Mouse (Mus musculus) midbrain, embryonic 13.5 days (tissue): ENCODE measurements around the gene 2310057M21Rik. TPM values are rescaled to one million over a fixed set of nuclear protein-coding genes. Genes with fewer than 3 reads are reported as not detected.
"Not testable (repeated sequence)": the region's sequence is repeated elsewhere in the genome, so short reads cannot be mapped to it uniquely, and the experiment has no call there.

Experiments used
- ATAC-seq: fragments of 200-750 bp; cut with Nextera tagmentation; 2 replicates; pipeline ENCODE4 v1.8.0; 2017; ENCODE audit warnings: mild to moderate bottlenecking, moderate TSS enrichment, moderate library complexity
- H3K27ac ChIP-seq: fragments of 300-500 bp; sonication (generic); 2 replicates; pipeline ENCODE4 v1.5.1; 2015; ENCODE audit warnings: inconsistent platforms, mild to moderate bottlenecking, moderate library complexity
- H3K27me3 ChIP-seq: fragments of 300-500 bp; sonication (generic); 2 replicates; pipeline ENCODE4 v1.6.1; 2015; ENCODE audit warnings: mild to moderate bottlenecking, inconsistent platforms
- H3K36me3 ChIP-seq: fragments of 300-500 bp; sonication (generic); 2 replicates; pipeline ENCODE4 v1.6.1; 2015; ENCODE audit warnings: mild to moderate bottlenecking, inconsistent platforms
- H3K4me1 ChIP-seq: fragments of 300-500 bp; sonication (generic); replicated peaks from 2 replicates; pipeline ENCODE4 v1.6.1; 2015; ENCODE audit warnings: inconsistent platforms
- H3K4me2 ChIP-seq: fragments of 300-500 bp; sonication (generic); replicated peaks from 2 replicates; pipeline ENCODE4 v1.6.1; 2015; ENCODE audit warnings: moderate library complexity, mild to moderate bottlenecking, inconsistent platforms
- H3K4me3 ChIP-seq: fragments of 300-500 bp; sonication (generic); replicated peaks from 2 replicates; pipeline ENCODE4 v1.5.1; 2015; ENCODE audit warnings: mild to moderate bottlenecking, inconsistent platforms
- H3K9ac ChIP-seq: fragments of 300-500 bp; sonication (generic); replicated peaks from 2 replicates; pipeline ENCODE4 v1.6.1; 2015; ENCODE audit warnings: mild to moderate bottlenecking, inconsistent platforms
- H3K9me3 ChIP-seq: fragments of 300-500 bp; sonication (generic); 2 replicates; pipeline ENCODE4 v1.6.1; 2016; ENCODE audit warnings: mild to moderate bottlenecking, inconsistent platforms
- WGBS: fragments of 180-500 bp; shearing (Covaris S2); methylation state at CpG from one replicate; pipeline ENCODE4 v1.1.7; 2015; 5-methylcytosine and 5-hydroxymethylcytosine counted together
- polyA plus RNA-seq: library from polyadenylated mRNA; unstranded; fragments of >200 nt; fragmentation: Nextera tagmentation; extraction: Ambion mirVana; gene quantifications from 2 replicates; pipeline ENCODE4 v1.2.1, GENCODE M21; 2015

2310057M21Rik gene
- polyA plus RNA-seq, result 21.2 and 23.3 TPM in 2 replicates

DNA sequence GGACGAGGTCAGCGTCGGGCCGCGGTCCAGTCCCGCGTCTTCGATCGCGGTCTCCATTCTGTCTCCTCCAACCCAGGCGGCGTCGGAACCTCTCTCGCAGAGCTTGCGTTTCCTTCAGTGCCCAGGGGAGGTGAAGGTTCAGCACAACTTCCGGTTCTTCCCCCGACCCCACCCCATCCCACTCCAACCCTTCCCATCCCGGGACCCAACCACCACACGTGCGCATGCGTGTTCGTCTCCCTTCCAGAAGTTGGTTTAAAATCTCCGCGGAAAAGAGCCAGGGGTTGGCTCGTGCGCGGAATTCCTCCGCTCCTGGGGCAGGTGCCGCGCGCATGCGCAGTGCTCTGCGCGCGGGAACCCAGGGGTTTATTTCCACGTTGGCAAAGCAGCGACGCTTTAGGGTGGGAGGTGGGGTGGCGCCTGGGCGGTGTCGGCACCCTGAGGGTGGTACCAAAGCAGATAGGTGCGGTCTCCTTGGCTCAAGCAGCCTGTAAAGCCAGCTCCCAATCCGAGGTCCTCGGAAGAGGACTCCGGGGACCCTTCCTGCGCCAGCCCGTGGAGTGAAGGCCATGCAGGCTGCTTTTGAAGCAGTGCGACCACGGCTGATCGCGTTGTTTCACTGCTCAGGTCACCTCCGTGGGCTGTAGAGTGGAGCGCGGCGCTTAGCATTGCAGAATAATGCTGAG, at the start of gene 2310057M21Rik:
TSS of gene 2310057M21Rik (minus strand) at position 145 of the 686 bp plus-strand sequence.
- Histone ChIP-seq H3K4me2 (peak within 1 kb of the TSS; percentile 73), H3K9ac (peak within 1 kb of the TSS; percentile 88), H3K4me1 (peaks cover 18% of the 10 kb centered on the region), H3K36me3 (peaks cover 16% of the 10 kb centered on the region), H3K4me3 (peak within 1 kb of the TSS; percentile 74), H3K27ac (peak within 1 kb of the TSS; percentile 90), H3K9me3 (no peaks in the 10 kb centered on the region), H3K27me3 (peaks cover 10% of the 10 kb centered on the region)
- peak; percentile 98 for ATAC-seq
- under 1% methylated on average over 55 of the region's 55 CpGs for WGBS

DNA sequence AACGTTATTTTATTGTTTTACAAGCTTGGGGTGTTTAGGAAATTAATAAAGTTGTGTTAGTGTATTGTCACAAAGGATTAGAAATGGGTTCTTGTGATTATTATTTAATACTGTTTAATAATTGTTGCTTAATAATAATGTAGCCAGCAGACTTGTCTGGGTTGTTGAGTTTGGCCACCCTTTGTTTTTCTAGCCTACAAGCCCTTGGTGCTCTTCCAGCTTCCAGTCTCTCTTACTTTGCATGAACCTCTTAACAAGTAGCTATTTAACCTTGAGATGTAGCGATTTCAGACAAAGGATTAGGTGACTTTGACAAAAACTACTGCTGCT, 49.3 kb upstream of the 2310057M21Rik start:
- H3K9ac ChIP-seq, result no peak overlapping the region
- no peak for ATAC-seq
- no peaks in the 10 kb centered on the region for H3K27me3 ChIP-seq
- no peak overlapping the region for H3K27ac ChIP-seq
- WGBS, result 74% methylated on average over 2 of the region's 2 CpGs
- peak overlapping the region; percentile 64 for H3K4me2 ChIP-seq
- H3K4me3 ChIP-seq, result no peak overlapping the region
- H3K36me3 ChIP-seq, result no peaks in the 10 kb centered on the region
- peaks cover 41% of the 10 kb centered on the region for H3K4me1 ChIP-seq
- H3K9me3 ChIP-seq, result no peaks in the 10 kb centered on the region

DNA sequence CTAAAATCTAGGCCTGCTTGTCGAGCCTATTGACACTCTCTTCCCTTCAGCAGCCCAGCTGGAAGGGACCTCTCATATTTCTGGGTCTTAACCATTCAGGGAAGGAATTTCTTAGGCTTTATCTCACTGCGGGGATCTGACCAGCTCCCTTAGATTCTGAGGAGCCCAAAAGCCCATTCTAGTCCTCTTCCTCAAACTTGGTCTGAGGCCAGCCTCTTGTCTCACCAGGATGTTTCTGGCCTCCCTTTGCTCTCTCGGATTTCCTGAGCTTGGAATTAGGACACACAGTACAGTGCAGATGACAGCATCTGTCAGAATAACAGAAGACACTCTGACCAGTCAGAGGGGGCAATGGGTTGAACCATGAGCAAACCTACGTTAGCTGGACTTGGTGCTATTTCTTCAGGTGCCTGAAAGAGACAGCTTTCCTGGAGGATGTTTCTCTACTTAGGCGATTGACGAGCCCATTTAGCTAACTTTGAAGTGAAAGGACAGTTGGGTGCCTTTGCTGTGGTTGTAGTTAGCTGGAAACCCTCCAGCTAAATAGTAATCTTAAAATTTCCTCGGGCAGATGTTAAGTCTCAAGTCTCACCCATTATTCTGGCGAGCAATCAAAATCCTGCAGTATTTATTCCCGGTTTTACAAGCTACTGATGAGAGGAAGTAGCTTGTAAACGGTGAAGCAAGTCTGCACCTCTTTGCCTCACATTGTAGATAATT, 48.8 kb upstream of the 2310057M21Rik start:
- Histone ChIP-seq H3K9ac (peak overlapping the region; percentile 86), H3K9me3 (no peaks in the 10 kb centered on the region), H3K36me3 (no peaks in the 10 kb centered on the region), H3K4me3 (peak overlapping the region; percentile 99), H3K27ac (no peak overlapping the region), H3K4me1 (peaks cover 41% of the 10 kb centered on the region), H3K4me2 (peak overlapping the region; percentile 64), H3K27me3 (no peaks in the 10 kb centered on the region)
- 70% methylated on average over 10 of the region's 10 CpGs for WGBS
- no peak for ATAC-seq

DNA sequence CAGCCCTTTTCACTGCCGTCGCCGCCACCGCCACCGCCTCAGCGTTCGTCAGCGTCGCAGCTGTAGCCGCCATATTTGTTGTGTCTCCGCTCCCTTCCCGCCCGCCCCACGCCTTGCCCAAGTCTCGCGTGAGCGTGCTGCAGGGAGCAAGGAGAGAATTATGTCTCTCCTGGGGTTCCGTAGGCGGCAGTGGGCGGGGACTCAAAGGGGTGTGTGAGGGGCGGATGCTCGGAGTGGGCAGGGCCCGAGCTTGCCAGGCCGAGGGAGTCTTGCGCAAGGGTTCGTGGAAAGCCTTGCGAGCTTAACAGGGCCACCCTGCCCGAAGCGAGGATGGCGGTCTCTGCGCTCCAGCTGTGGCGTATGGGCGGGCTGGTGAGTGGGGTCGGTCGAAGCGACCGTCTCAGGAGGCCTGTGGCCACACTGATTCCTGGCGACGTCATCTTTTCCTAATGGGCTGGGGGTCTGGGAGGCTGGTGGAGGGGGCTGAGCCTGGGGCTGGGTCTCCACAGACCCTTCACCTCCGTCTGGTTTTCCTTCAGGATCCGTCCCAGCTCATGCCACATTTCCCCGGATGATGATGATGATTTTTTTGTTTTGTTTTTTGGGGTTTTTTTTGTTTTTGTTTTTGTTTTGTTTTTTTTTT, 48.0 kb upstream of the 2310057M21Rik start, which contains the start of the genes Ikzf5 and Acadsb:
TSS of gene Ikzf5 (minus strand) at position 106 of the 643 bp plus-strand sequence.
TSS of gene Acadsb (plus strand) at position 186 of the 643 bp plus-strand sequence.
- Histone ChIP-seq H3K4me1 (peaks cover 41% of the 10 kb centered on the region), H3K4me2 (peak within 1 kb of the TSS; percentile 85), H3K4me3 (peak within 1 kb of the TSS; percentile 99), H3K9me3 (no peaks in the 10 kb centered on the region), H3K9ac (peak within 1 kb of the TSS; percentile 95), H3K27ac (peak within 1 kb of the TSS; percentile 80), H3K36me3 (no peaks in the 10 kb centered on the region), H3K27me3 (no peaks in the 10 kb centered on the region)
- under 1% methylated on average over 42 of the region's 42 CpGs for WGBS
- peak; percentile 98 for ATAC-seq

DNA sequence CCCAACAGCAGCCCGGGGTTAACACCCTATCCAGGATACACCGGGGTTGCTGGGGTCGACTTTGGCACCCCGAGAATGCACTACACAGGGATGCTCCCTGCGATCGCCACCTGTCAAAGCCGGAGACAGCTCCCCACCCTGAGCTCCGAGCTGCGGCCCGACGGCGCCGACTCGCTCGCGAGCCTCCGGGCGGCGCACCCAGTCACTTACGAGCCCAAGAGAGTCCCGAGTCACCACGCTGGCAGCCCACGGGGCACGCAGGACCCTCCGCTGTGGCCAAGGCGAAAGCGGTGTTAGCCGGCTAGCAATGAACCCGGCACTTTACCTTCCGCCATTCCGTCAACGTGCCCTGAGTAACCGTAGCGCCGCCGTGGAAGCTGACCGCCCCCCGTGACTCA, 47.4 kb upstream of the 2310057M21Rik start:
- WGBS, result under 1% methylated on average over 38 of the region's 38 CpGs
- Histone ChIP-seq H3K4me3 (peak overlapping the region; percentile 99), H3K4me2 (peak overlapping the region; percentile 85), H3K36me3 (no peaks in the 10 kb centered on the region), H3K9ac (peak overlapping the region; percentile 95), H3K4me1 (peaks cover 41% of the 10 kb centered on the region), H3K9me3 (no peaks in the 10 kb centered on the region), H3K27ac (peak overlapping the region; percentile 80), H3K27me3 (no peaks in the 10 kb centered on the region)
- ATAC-seq, result peak; percentile 81; the same call in 1 of the 2 replicates

DNA sequence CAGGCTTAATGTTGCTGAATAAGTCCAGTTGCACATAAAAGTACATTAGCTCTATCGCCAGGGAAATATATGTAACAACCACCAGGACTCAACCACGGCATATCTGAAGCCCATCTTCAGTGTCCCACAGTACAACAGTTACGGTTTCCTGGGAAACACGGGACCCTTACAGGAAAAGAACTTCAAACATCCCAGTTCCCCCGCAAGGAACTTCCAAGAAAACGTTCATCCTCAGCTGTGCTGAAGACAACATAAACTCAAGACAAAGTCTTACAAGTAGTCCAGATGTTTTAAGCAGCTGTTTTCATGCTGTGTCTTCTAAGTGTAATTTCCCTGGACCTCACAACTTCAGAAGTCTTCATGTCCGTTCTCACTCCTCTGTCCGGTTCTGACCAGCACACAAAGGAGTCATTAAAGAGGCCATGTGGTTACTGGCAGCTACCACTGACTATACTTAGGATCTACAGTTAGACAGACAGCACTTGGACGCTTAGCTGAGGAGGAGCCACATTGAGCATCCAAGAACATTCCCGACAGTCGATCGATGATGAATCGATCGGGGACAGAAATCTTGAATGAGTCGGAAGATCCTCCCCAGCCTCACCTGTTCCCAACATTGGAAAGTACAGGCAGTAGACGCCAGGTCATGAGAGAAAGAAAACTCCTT, 46.9 kb upstream of the 2310057M21Rik start:
- peaks cover 41% of the 10 kb centered on the region for H3K4me1 ChIP-seq
- no peaks in the 10 kb centered on the region for H3K27me3 ChIP-seq
- WGBS, result 8% methylated on average over 16 of the region's 16 CpGs
- peak overlapping the region; percentile 85 for H3K4me2 ChIP-seq
- H3K36me3 ChIP-seq, result no peaks in the 10 kb centered on the region
- ATAC-seq, result 0 out of 2 replicates have a peak, but pooled peaks have one; percentile 9
- H3K4me3 ChIP-seq, result peak overlapping the region; percentile 99
- H3K27ac ChIP-seq, result 0 out of 2 replicates have a peak overlapping the region, but pooled peaks have one; percentile 80
- peak overlapping the region; percentile 95 for H3K9ac ChIP-seq
- no peaks in the 10 kb centered on the region for H3K9me3 ChIP-seq

DNA sequence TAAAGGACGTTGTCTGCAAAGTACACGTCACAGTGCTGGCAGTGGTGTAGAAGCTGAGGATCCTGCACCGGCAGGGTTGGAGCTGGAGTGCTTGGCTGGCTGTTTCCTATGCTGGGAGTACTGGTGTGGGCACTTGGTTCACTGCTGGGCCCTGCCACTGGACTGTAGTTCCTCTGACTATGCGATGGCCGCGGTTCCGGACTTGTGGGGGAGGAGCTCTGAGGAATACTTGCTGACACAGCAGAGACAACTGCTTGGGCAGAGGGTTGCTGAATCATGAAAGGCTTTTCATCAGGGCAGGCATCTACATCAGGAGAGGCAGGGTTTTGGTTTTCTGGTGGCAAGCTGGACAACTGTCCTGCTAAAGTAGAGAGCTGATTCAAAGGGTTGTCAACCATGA, 29.2 kb upstream of the 2310057M21Rik start:
- ATAC-seq, result not testable (repeated sequence)
- 90% methylated on average over 6 of the region's 7 CpGs for WGBS

DNA sequence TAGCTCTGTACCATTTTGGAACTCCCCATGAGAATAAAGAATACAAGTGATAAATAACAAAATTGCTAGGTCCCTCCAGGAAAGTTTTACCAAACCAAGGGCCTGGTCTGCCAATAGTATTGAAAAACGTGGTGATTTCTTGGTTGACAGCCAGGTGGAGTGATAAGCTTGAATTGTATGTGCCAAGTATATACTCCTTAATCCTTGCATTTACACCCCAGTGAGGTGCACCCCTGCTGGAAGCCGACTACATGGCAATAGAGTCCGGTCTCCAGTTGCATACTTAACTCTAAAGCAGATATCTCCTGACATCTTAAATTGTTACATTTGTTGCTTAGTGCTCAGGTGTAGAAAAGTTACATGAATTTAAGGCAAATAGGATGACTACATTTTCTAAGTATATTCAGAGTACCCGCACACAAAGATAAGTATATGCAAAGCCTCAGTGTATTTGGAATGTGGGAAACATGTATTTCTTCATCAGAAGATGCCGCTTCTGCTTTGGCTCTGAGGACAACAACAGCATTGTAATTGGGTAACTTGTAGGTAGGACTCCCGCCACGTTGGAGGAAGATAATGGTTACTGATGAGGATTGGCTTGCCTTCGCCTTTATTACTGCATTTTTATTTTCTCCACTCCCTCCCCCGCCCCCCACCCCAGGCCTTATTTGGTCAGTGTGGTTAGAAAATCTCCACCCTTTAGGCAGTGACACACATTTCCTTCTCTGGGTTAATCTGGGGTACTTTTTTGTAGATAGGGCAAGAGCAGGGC, 9.5 kb upstream of the 2310057M21Rik start:
- Histone ChIP-seq H3K4me2 (peak overlapping the region; percentile 61), H3K27ac (no peak overlapping the region), H3K4me1 (peaks cover 10% of the 10 kb centered on the region), H3K9me3 (no peaks in the 10 kb centered on the region), H3K36me3 (peaks cover 5% of the 10 kb centered on the region; the same call in 1 of the 2 replicates), H3K9ac (peak overlapping the region; percentile 90), H3K4me3 (peak overlapping the region; percentile 72), H3K27me3 (no peaks in the 10 kb centered on the region)
- ATAC-seq, result no peak
- 77% methylated on average over 9 of the region's 9 CpGs for WGBS

More for the DNA sequence above, 29.2 kb upstream of the 2310057M21Rik start:
- not testable (repeated sequence) for H3K27ac ChIP-seq, H3K4me3 ChIP-seq, H3K9me3 ChIP-seq, H3K4me2 ChIP-seq, H3K9ac ChIP-seq, H3K4me1 ChIP-seq, H3K27me3 ChIP-seq
- peaks cover 35% of the 10 kb centered on the region for H3K36me3 ChIP-seq

DNA sequence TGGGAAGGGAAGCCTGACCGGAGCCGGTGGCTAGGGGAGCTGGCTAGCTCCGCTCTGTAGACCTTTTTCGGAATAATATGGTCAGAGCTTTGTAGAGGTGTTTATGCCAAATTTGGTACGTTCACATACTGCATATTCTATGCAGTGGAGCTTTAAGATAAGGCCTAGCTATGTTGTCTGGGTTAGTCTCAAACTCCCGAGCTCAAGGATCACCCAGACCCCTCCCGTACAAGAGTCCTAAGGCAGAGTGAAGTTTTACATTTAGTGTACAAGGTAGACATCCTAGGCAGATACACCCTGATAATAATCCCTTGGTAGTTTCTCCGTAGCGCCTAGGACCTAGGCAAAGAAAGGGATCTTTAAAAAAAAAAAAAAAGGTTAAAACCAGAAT, 8.9 kb upstream of the 2310057M21Rik start:
- Histone ChIP-seq H3K4me2 (peak overlapping the region; percentile 61), H3K36me3 (peaks cover 5% of the 10 kb centered on the region; the same call in 1 of the 2 replicates), H3K4me1 (peaks cover 10% of the 10 kb centered on the region), H3K27ac (peak overlapping the region; percentile 92), H3K9ac (peak overlapping the region; percentile 90), H3K27me3 (no peaks in the 10 kb centered on the region), H3K4me3 (peak overlapping the region; percentile 72), H3K9me3 (no peaks in the 10 kb centered on the region)
- 8% methylated on average over 9 of the region's 9 CpGs for WGBS
- no peak; the same call in 1 of the 2 replicates for ATAC-seq

DNA sequence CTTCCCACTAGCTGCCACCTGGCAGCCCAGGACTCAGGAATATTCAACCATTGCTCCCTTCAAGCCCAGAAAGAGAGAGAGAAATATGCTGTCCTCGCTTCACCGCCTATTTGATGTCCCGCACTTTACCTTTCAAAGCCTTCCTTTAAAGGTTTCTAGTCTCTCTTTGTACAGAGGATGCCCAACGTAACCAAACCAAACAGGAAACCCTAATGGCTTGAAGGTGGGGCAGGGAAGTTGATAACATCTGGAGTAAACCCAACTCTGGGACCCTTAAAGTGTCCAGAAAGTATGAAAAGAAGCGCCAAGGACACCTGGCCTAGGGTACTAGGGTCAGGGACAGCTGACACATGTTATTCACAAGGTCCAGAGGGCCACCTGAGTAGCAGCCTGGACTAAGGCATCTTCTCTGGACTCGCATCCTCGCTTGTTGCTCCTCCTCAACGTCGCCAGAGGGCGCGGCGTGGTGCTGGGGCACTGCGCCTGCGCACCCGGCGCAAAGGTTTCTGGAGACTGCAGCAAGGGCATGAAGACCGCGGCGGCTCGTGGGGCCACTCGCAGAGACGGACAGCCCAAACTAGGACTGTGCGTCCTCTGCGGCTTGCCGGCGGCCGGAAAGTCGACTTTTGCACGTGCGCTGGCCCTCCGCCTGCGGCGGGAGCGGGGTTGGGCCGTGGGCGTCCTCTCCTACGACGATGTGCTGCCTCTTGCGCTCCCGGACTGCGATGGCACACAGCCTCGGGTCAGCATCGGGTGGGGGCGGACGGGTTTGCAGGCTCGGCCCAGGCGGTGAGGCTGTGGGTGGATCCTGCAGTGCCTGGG, 8.3 kb upstream of the 2310057M21Rik start, which contains the start of gene Pstk:
TSS of gene Pstk (plus strand) at position 494 of the 822 bp plus-strand sequence.
- peaks cover 5% of the 10 kb centered on the region; the same call in 1 of the 2 replicates for H3K36me3 ChIP-seq
- H3K27me3 ChIP-seq, result no peaks in the 10 kb centered on the region
- no peaks in the 10 kb centered on the region for H3K9me3 ChIP-seq
- H3K4me2 ChIP-seq, result peak within 1 kb of the TSS; percentile 61
- peaks cover 10% of the 10 kb centered on the region for H3K4me1 ChIP-seq
- peak within 1 kb of the TSS; percentile 72 for H3K4me3 ChIP-seq
- WGBS, result 5% methylated on average over 47 of the region's 47 CpGs
- peak within 1 kb of the TSS; percentile 92 for H3K27ac ChIP-seq
- peak within 1 kb of the TSS; percentile 90 for H3K9ac ChIP-seq
- peak; percentile 97 for ATAC-seq
